In genomic region chr5:24416222-24416736, GRCm38 (mm10) we compare ENCODE assay signal across 8 mouse cellular contexts. TPM values are rescaled to one million over a fixed set of nuclear protein-coding genes. Genes with fewer than 3 reads are reported as not detected.
A peak's percentile ranks its signal among the peaks of the same experiment; 100 is the strongest.
DNase-seq lines count a peak whose midpoint lies in the region; ATAC-seq and TF ChIP-seq lines count a peak whose summit lies in the region.

No protein-coding gene starts in this region.

- no peak overlapping the region for H3K27ac ChIP-seq in forebrain, embryonic 12.5 days
- no peak overlapping the region for H3K27ac ChIP-seq in liver, embryonic 14.5 days
- no peak overlapping the region for H3K27ac ChIP-seq in stomach, postnatal 0 days (replicated peaks)

- peaks cover 13% of the 10 kb centered on the region for H3K4me1 ChIP-seq in G1E (ENCODE audit: insufficient read depth, low read depth, low read length)
- H3K4me1 ChIP-seq in forebrain, embryonic 12.5 days, result peaks cover 16% of the 10 kb centered on the region
- H3K4me1 ChIP-seq in liver, embryonic 14.5 days (replicated peaks; ENCODE audit: control insufficient read depth in 2 of 2, insufficient read depth in 2 of 2, low read length in 1 of 2), result peaks cover 0 to 3% of the 10 kb centered on the region in 2 experiments; a peak in 1 of 4 replicates
- H3K4me1 ChIP-seq in stomach, postnatal 0 days (replicated peaks; ENCODE audit: control insufficient read depth, insufficient read depth), result no peaks in the 10 kb centered on the region

- intact Hi-C loops in heart, postnatal 14 days (cut with DNase I), result loop anchor here (2.0 to 5.0 kb wide), 2 partner anchors 36 to 55 kb away; partner anchors contain the start of gene Agap3

- ATAC-seq in G1E (ENCODE audit: extremely low read depth, insufficient number of reproducible peaks, low FRiP score, poor library complexity, severe bottlenecking), result no peak
- ATAC-seq in forebrain, embryonic 12.5 days (ENCODE audit: low FRiP score), result peak; percentile 73
- ATAC-seq in liver, embryonic 14.5 days (ENCODE audit: insufficient read depth), result peak; percentile 56; the same call in 1 of the 2 replicates
- ATAC-seq in stomach, postnatal 0 days (ENCODE audit: low FRiP score, low TSS enrichment), result peak; percentile 68

- DNase-seq in G1E (ENCODE audit: low spot score), result peak; percentile 54
- DNase-seq in c-Kit-positive CD71-positive TER-119-positive erythroid progenitor cells, embryonic 14.5 days (ENCODE audit: low spot score), result peak; percentile 66
- DNase-seq in heart, postnatal 14 days, result peak; percentile 59 to 78
- peak; percentile 78 to 81 for DNase-seq in kidney, postnatal 36 days
- DNase-seq in liver, embryonic 14.5 days (ENCODE audit: low read depth in 3 of 3, low spot score in 3 of 3), result peak in 2 of 3 experiments; percentile 36 to 54
- DNase-seq in natural killer cell, adult 2 months (ENCODE audit: low spot score in 2 of 2), result peak; percentile 65 to 75
- DNase-seq in stomach, postnatal 0 days (ENCODE audit: low spot score), result peak; percentile 76

- WGBS in forebrain, embryonic 12.5 days, result 3% methylated on average over 21 of the region's 21 CpGs
- 7% methylated on average over 21 of the region's 21 CpGs for WGBS in liver, embryonic 14.5 days (ENCODE audit: insufficient replicate concordance)
- 3% methylated on average over 21 of the region's 21 CpGs for WGBS in stomach, postnatal 0 days

- peaks cover 30% of the 10 kb centered on the region for H3K27me3 ChIP-seq in G1E (ENCODE audit: insufficient read depth, low read length)
- peaks cover 28% of the 10 kb centered on the region; the same call in 1 of the 2 replicates for H3K27me3 ChIP-seq in forebrain, embryonic 12.5 days
- H3K27me3 ChIP-seq in liver, embryonic 14.5 days (ENCODE audit: control insufficient read depth, insufficient read depth, low read length), result no peaks in the 10 kb centered on the region
- no peaks in the 10 kb centered on the region for H3K27me3 ChIP-seq in stomach, postnatal 0 days (ENCODE audit: control insufficient read depth, insufficient read depth, low read length)

- peak overlapping the region; percentile 13; the same call in 1 of the 2 replicates for H3K4me2 ChIP-seq in forebrain, embryonic 12.5 days
- no peak overlapping the region for H3K4me2 ChIP-seq in liver, embryonic 14.5 days (ENCODE audit: low read depth)
- 0 out of 2 replicates have a peak overlapping the region, but pooled peaks have one; percentile 17 for H3K4me2 ChIP-seq in stomach, postnatal 0 days (replicated peaks; ENCODE audit: low read depth)

- H3K4me3 ChIP-seq in G1E (ENCODE audit: low read depth, low read length), result no peak overlapping the region
- no peak overlapping the region for H3K4me3 ChIP-seq in forebrain, embryonic 12.5 days (replicated peaks)
- H3K4me3 ChIP-seq in liver, embryonic 14.5 days (ENCODE audit: insufficient read depth in 1 of 2, low read depth in 2 of 2, low read length in 2 of 2), result no peak overlapping the region
- H3K4me3 ChIP-seq in stomach, postnatal 0 days (ENCODE audit: low read depth, low read length), result no peak overlapping the region

- 0 out of 2 replicates have a peak overlapping the region, but pooled peaks have one; percentile 17 for H3K9ac ChIP-seq in forebrain, embryonic 12.5 days
- no peak overlapping the region for H3K9ac ChIP-seq in liver, embryonic 14.5 days (replicated peaks)
- no peak overlapping the region for H3K9ac ChIP-seq in stomach, postnatal 0 days (ENCODE audit: low read length)

- TF ChIP-seq EP300 in liver, embryonic 14.5 days (IDR thresholded peaks at IDR 0.05; ENCODE audit: low read depth), result no peak
- TF ChIP-seq EP300 in stomach, postnatal 0 days (optimal IDR thresholded peaks at IDR 0.05), result no peak

- H3K9me3 ChIP-seq in G1E (replicated peaks), result no peaks in the 10 kb centered on the region
- no peaks in the 10 kb centered on the region for H3K9me3 ChIP-seq in forebrain, embryonic 12.5 days
- H3K9me3 ChIP-seq in liver, embryonic 14.5 days (ENCODE audit: control insufficient read depth, low read length), result no peaks in the 10 kb centered on the region
- no peaks in the 10 kb centered on the region for H3K9me3 ChIP-seq in stomach, postnatal 0 days (ENCODE audit: control insufficient read depth, low read length)

- TF ChIP-seq CTCF in G1E (IDR thresholded peaks at IDR 0.05; ENCODE audit: low read depth, low read length), result peak; percentile 23; the same call in 1 of the 2 replicates
- TF ChIP-seq CTCF in liver, embryonic 14.5 days (IDR thresholded peaks at IDR 0.05; ENCODE audit: low read depth), result peak; percentile 72
- peak; percentile 74 for TF ChIP-seq CTCF in stomach, postnatal 0 days (IDR thresholded peaks at IDR 0.05; ENCODE audit: low read depth)

- peaks cover 43% of the 10 kb centered on the region for H3K36me3 ChIP-seq in G1E (replicated peaks)
- H3K36me3 ChIP-seq in forebrain, embryonic 12.5 days (replicated peaks), result peaks cover 31% of the 10 kb centered on the region
- no peaks in the 10 kb centered on the region for H3K36me3 ChIP-seq in liver, embryonic 14.5 days (replicated peaks; ENCODE audit: control insufficient read depth, insufficient read depth, low read depth)
- peaks cover 4% of the 10 kb centered on the region; the same call in 1 of the 2 replicates for H3K36me3 ChIP-seq in stomach, postnatal 0 days (ENCODE audit: control insufficient read depth, insufficient read depth, low read length)

RNA-seq across cellular contexts. Expression of gene Asic3, which starts 3.1 kb away (rescaled TPM):
- not detected in 2 replicates for total RNA-seq in G1E (2014; fragmentation: Nextera tagmentation)
- total RNA-seq in G1E (2017), result 0.05 TPM in 1 of 2 replicates, not detected in the other
- 0.06 TPM in 1 of 2 replicates, not detected in the other for polyA plus RNA-seq in G1E (2012)
- 0.20 and 0.37 TPM in 2 replicates for polyA plus RNA-seq in forebrain, embryonic 12.5 days (2016; fragmentation: Nextera tagmentation; extraction: Ambion mirVana)
- under 1 TPM in 1 of 2 experiments, not detected in 1; 0.39 TPM for total RNA-seq in heart, postnatal 14 days (2021)
- polyA plus RNA-seq in liver, embryonic 14.5 days (2012; rRNA removed), result not detected in 2 replicates
- not detected in 2 replicates for polyA plus RNA-seq in liver, embryonic 14.5 days (2014; fragmentation: Nextera tagmentation; extraction: Ambion mirVana)
- 0.10 TPM in 1 of 2 replicates, not detected in the other for polyA plus RNA-seq in stomach, postnatal 0 days (2015; fragmentation: Nextera tagmentation; extraction: Ambion mirVana)

RNA-seq across cellular contexts. Expression of gene Cdk5, which starts 7.1 kb away (rescaled TPM):
- total RNA-seq in G1E (2014; fragmentation: Nextera tagmentation) (14.3 and 19.1 TPM in 2 replicates), G1E (2017) (26.6 and 28.1 TPM in 2 replicates)
- polyA plus RNA-seq in G1E (2012), result 9.8 and 12.7 TPM in 2 replicates
- 62.2 and 63.7 TPM in 2 replicates for polyA plus RNA-seq in forebrain, embryonic 12.5 days (2016; fragmentation: Nextera tagmentation; extraction: Ambion mirVana)
- total RNA-seq in heart, postnatal 14 days (2021), result 10 to 100 TPM; 22.5 to 23.4 TPM
- polyA plus RNA-seq in liver, embryonic 14.5 days (2012; rRNA removed), result 9.9 and 10.3 TPM in 2 replicates
- polyA plus RNA-seq in liver, embryonic 14.5 days (2014; fragmentation: Nextera tagmentation; extraction: Ambion mirVana), result 8.2 and 8.9 TPM in 2 replicates
- polyA plus RNA-seq in stomach, postnatal 0 days (2015; fragmentation: Nextera tagmentation; extraction: Ambion mirVana), result 29.3 and 30.5 TPM in 2 replicates

RNA-seq across cellular contexts. Expression of gene Slc4a2, which starts 7.4 kb away (rescaled TPM):
- 24.7 and 42.1 TPM in 2 replicates for total RNA-seq in G1E (2014; fragmentation: Nextera tagmentation)
- 25.5 and 30.5 TPM in 2 replicates for total RNA-seq in G1E (2017)
- 17.4 and 20.0 TPM in 2 replicates for polyA plus RNA-seq in G1E (2012)
- polyA plus RNA-seq in forebrain, embryonic 12.5 days (2016; fragmentation: Nextera tagmentation; extraction: Ambion mirVana), result 28.9 and 29.8 TPM in 2 replicates
- total RNA-seq in heart, postnatal 14 days (2021), result 10 to 100 TPM; 41.3 to 51.5 TPM
- 11.6 and 12.9 TPM in 2 replicates for polyA plus RNA-seq in liver, embryonic 14.5 days (2012; rRNA removed)
- 5.6 and 6.0 TPM in 2 replicates for polyA plus RNA-seq in liver, embryonic 14.5 days (2014; fragmentation: Nextera tagmentation; extraction: Ambion mirVana)
- 34.3 and 37.8 TPM in 2 replicates for polyA plus RNA-seq in stomach, postnatal 0 days (2015; fragmentation: Nextera tagmentation; extraction: Ambion mirVana)

RNA-seq across cellular contexts. Expression of gene Abcb8, which starts 22.8 kb away (rescaled TPM):
- total RNA-seq in G1E (2014; fragmentation: Nextera tagmentation) (13.5 and 17.7 TPM in 2 replicates), G1E (2017) (15.4 and 20.4 TPM in 2 replicates)
- polyA plus RNA-seq in G1E (2012), result 43.6 and 44.0 TPM in 2 replicates
- 43.6 and 47.4 TPM in 2 replicates for polyA plus RNA-seq in forebrain, embryonic 12.5 days (2016; fragmentation: Nextera tagmentation; extraction: Ambion mirVana)
- total RNA-seq in heart, postnatal 14 days (2021), result 10 to 100 TPM; 81.9 to 87.0 TPM
- 16.9 and 20.4 TPM in 2 replicates for polyA plus RNA-seq in liver, embryonic 14.5 days (2012; rRNA removed)
- polyA plus RNA-seq in liver, embryonic 14.5 days (2014; fragmentation: Nextera tagmentation; extraction: Ambion mirVana), result 18.0 and 19.5 TPM in 2 replicates
- 29.3 and 30.2 TPM in 2 replicates for polyA plus RNA-seq in stomach, postnatal 0 days (2015; fragmentation: Nextera tagmentation; extraction: Ambion mirVana)

RNA-seq across cellular contexts. Expression of gene Atg9b, which starts 24.3 kb away (rescaled TPM):
- not detected in 2 replicates for total RNA-seq in G1E (2014; fragmentation: Nextera tagmentation)
- total RNA-seq in G1E (2017), result 0.06 and 0.11 TPM in 2 replicates
- 0.15 TPM in 2 replicates for polyA plus RNA-seq in G1E (2012)
- 0.34 and 0.53 TPM in 2 replicates for polyA plus RNA-seq in forebrain, embryonic 12.5 days (2016; fragmentation: Nextera tagmentation; extraction: Ambion mirVana)
- under 1 TPM; 0.41 to 0.45 TPM for total RNA-seq in heart, postnatal 14 days (2021)
- 0.42 and 0.57 TPM in 2 replicates for polyA plus RNA-seq in liver, embryonic 14.5 days (2012; rRNA removed)
- polyA plus RNA-seq in liver, embryonic 14.5 days (2014; fragmentation: Nextera tagmentation; extraction: Ambion mirVana), result 0.14 and 0.35 TPM in 2 replicates
- 4.1 and 5.8 TPM in 2 replicates for polyA plus RNA-seq in stomach, postnatal 0 days (2015; fragmentation: Nextera tagmentation; extraction: Ambion mirVana)

Comparison
In these comparisons a context has a peak if more than half of its experiments do, and no peak if none do; other contexts are left out.
1. CTCF ChIP-seq: peak in every context shown above with its lines; median percentile 74 in stomach, postnatal 0 days; 72 in liver, embryonic 14.5 days; 23 in G1E.